Mouse (Mus musculus) heart, postnatal 25 days (tissue): ENCODE data around the gene Ssc5d. TPM values are rescaled to one million over a fixed set of nuclear protein-coding genes. Genes with fewer than 3 reads are reported as not detected.

Experiments used
- total RNA-seq, 2 experiments: library from RNA; stranded (reverse); gene quantifications; 2 replicates each; pipeline ENCODE4 v1.2.3; 2021

Ssc5d gene
- total RNA-seq, 2 experiments from 2014 or later = 3.8 to 4.3 TPM

Other genes with a start within 250 kb of the Ssc5d start
- gene Hspbp1, start 240.7 kb upstream of the Ssc5d start, total RNA-seq = 10 to 100 TPM; 32.1 to 33.3 TPM
- 1 to 10 TPM; 1.1 to 1.3 TPM for gene Brsk1, start 235.2 kb upstream of the Ssc5d start, total RNA-seq
- gene Tmem150b, start 200.5 kb upstream of the Ssc5d start, total RNA-seq = under 1 TPM; 0.22 to 0.23 TPM
- 10 to 100 TPM; 16.4 to 20.7 TPM for gene Kmt5c, start 185.7 kb upstream of the Ssc5d start, total RNA-seq
- gene Cox6b2, start 172.7 kb upstream of the Ssc5d start, total RNA-seq = 1 to 10 TPM; 1.5 to 1.7 TPM
- gene Fam71e2, start 154.5 kb upstream of the Ssc5d start, total RNA-seq = not detected
- gene Il11, start 142.9 kb upstream of the Ssc5d start, total RNA-seq = under 1 TPM in 1 of 2 experiments, not detected in 1; 0.26 TPM
- gene Tmem190, start 142.8 kb upstream of the Ssc5d start, total RNA-seq = not detected
- gene Tmem238, start 136.1 kb upstream of the Ssc5d start, total RNA-seq = 1 to 10 TPM; 3.5 to 4.3 TPM
- 100 to 1,000 TPM; 489 to 533 TPM for gene Rpl28, start 132.9 kb upstream of the Ssc5d start, total RNA-seq
- gene Ube2s, start 113.2 kb upstream of the Ssc5d start, total RNA-seq = 10 to 100 TPM; 84.6 to 93.3 TPM
- under 1 TPM in 1 of 2 experiments, not detected in 1; 0.08 TPM for gene Shisa7, start 81.1 kb upstream of the Ssc5d start, total RNA-seq
- gene Isoc2b, start 55.5 kb upstream of the Ssc5d start, total RNA-seq = 1 to 10 TPM; 3.5 to 5.3 TPM
- 10 to 100 TPM; 40.5 to 44.4 TPM for gene Isoc2a, start 48.6 kb upstream of the Ssc5d start, total RNA-seq
- not detected for gene Gm36210, start 19.3 kb upstream of the Ssc5d start, total RNA-seq
- 1 to 10 TPM; 7.9 to 8.1 TPM for gene Zfp628, start 10.6 kb upstream of the Ssc5d start, total RNA-seq
- gene Nat14, start 3.8 kb upstream of the Ssc5d start, total RNA-seq = 1 to 10 TPM; 3.8 to 5.4 TPM
- 10 to 100 TPM; 22.4 to 28.7 TPM for gene Sbk2, start 38.6 kb downstream of the Ssc5d start, total RNA-seq
- 10 to 100 TPM; 46.1 to 48.7 TPM for gene Sbk3, start 45.4 kb downstream of the Ssc5d start, total RNA-seq
- 10 to 100 TPM; 14.9 to 18.0 TPM for gene Zfp579, start 70.4 kb downstream of the Ssc5d start, total RNA-seq
- gene Zfp524, start 88.6 kb downstream of the Ssc5d start, total RNA-seq = 1 to 10 TPM; 8.7 to 9.0 TPM
- gene Fiz1, start 88.9 kb downstream of the Ssc5d start, total RNA-seq = 10 to 100 TPM; 13.6 to 24.2 TPM
- gene Gm44973, start 89.7 kb downstream of the Ssc5d start, total RNA-seq = not detected
- 10 to 100 TPM; 12.8 to 15.4 TPM for gene Zfp865, start 94.6 kb downstream of the Ssc5d start, total RNA-seq
- gene Ccdc106, start 94.8 kb downstream of the Ssc5d start, total RNA-seq = under 1 TPM; 0.28 to 0.31 TPM
- not detected for gene 4632433K11Rik, start 108.3 kb downstream of the Ssc5d start, total RNA-seq
- gene Zfp784, start 112.7 kb downstream of the Ssc5d start, total RNA-seq = 1 to 10 TPM; 5.3 to 6.1 TPM
- 1 to 10 TPM; 5.6 to 5.8 TPM for gene Zfp580, start 125.8 kb downstream of the Ssc5d start, total RNA-seq
- 10 to 100 TPM; 66.9 to 71.1 TPM for gene U2af2, start 136.4 kb downstream of the Ssc5d start, total RNA-seq
- gene Epn1, start 154.4 kb downstream of the Ssc5d start, total RNA-seq = 100 to 1,000 TPM; 178 to 187 TPM
- not detected for gene Rfpl4, start 191.2 kb downstream of the Ssc5d start, total RNA-seq
- gene Rasl2-9, start 200.2 kb downstream of the Ssc5d start, total RNA-seq = 1 to 10 TPM; 5.8 to 6.2 TPM
- gene Vmn1r55, start 223.9 kb downstream of the Ssc5d start, total RNA-seq = not detected